Mouse (Mus musculus): ENCODE results near the gene Rbm45.

Rbm45 gene

DNA sequence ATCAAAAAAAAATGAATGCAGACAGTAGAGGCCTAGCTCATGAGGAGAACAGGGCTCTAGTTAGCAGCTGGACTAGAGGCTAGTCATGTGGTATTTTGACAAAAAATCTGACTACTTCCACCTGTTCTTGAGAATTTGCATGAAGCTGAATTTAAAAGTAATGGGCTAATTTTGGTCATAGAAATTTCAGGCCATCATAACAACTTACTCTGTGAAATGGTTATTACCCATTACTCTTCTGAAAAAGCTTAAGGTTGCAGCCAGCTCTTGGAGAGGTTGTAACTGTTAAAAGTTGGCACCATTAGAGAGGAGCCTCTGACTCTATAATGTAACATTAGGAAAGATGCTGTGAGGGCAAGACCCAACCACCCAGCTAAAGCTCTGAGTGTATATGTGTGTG lies 16.7 kb downstream of the Rbm45 start:
- DNase-seq (ENCODE audit: low spot score) = no peak

DNA sequence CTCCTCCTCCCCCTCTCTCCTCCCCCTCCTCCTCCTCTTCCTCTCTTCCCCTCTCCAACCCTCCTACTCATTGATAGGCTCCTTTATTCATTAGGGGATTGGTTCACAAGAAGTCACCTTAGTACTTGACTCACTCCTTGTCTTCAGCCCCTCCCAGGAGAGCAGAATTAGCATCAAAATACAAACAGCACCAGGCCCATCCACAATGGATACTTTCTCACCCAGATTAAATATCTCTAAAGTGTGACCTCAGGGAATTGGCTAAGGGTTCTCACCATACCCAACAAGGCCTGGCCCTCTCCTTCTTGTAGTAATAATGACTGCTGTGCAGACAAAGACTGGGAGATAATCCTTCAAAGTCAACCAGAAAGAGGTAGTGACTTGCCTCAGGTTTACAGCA lies 30.4 kb downstream of the Rbm45 start:
- no peak for DNase-seq (ENCODE audit: low spot score)

DNA sequence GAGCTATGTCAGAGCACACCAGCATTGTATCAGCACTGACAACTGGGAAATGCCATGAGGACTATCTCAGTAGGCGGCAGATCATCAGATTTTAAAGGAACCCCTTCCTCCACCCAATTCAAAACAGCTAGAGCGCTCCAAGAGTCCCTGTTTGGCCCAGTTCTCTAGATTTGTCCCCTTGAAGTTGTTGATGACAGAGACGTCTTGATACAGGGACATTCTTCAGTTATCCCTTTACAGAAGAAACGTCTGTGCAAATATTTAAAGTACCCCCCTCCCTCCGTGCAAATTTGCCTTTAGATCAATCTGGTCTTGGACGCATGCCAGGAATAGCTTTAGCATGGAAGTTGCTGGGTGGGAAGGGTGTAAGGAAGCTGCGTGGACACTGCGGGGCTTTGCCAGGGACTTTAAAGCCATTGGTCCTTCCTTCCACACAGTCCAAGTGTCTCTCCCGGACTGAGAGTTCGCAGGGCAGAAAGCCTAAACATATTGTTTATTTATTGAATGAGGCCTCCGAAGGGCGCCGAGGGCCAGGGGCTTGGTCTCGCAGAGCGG lies 35.9 kb downstream of the Rbm45 start:
- DNase-seq (ENCODE audit: low spot score) = peak; percentile 22

DNA sequence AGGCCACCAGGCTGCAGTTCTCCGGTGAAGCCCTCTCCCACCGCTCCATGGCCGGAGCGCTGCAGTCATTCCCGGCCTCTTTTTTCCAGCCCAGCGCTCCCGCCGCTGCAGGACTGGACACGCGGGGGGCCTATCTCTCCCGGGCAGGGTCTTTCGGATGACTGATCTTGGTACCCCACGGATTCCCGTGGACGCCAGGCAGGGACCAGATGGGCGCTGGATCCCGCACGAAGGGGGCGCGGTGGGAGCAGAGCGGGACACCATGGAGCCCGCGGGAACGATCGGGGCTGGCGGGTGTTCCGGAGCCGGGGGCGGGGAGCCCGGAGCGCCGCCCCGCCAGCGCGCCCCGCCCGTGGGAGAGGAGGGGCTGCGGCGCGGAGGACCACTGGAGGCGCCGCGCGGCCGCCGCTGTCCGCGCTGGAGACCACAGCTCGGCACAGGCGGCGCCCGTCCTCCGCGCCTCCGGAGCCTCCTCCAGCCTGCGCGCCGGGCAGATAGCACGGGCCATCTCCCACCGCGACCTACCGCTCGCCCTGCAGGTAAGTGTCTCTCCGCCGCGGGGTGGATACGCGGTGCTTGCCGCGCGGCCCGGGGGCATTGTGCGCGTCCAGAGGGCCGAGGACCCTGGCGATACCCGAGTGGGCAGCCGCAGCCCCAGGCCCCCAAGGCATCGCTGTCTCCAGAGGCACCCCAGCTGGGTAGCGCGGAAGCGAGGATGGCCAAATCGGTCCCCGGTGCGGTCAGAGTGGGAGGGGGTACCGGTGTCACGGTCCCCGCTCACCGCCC lies 36.6 kb downstream of the Rbm45 start, which contains the start of gene Osbpl6:
Osbpl6 (plus strand) TSS at position 358 of the 786 bp plus-strand sequence.
- peak; percentile 61 for DNase-seq (ENCODE audit: low spot score)

- peak; percentile 57 for DNase-seq (ENCODE audit: low spot score)
These were observed 37.2 kb downstream of the Rbm45 start for GRCm38 (mm10) chr2:76406937-76407441.

DNA sequence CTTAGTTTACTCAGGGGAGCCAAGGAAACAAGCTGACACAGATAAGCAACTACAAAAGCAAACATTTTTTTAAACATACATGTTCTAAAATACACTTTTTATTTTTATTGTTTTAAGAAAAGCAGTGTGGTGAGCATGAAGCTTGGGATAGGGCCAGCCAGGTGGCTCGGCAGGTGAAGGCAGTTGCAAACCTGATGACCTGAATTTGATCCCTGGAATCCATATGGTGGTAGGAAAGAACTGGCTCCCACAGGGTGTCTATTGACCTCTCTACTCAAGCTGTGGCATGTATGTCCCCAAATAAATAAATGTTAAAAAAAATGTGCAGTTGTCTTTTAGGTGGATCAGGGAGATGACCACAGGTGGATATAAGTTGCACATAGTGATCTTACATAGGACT lies 39.7 kb downstream of the Rbm45 start:
- DNase-seq (ENCODE audit: low spot score) = no peak

GRCm38 (mm10) chr2:76409986-76410385 lies 40.2 kb downstream of the Rbm45 start:
- no peak for DNase-seq (ENCODE audit: low spot score)

DNA sequence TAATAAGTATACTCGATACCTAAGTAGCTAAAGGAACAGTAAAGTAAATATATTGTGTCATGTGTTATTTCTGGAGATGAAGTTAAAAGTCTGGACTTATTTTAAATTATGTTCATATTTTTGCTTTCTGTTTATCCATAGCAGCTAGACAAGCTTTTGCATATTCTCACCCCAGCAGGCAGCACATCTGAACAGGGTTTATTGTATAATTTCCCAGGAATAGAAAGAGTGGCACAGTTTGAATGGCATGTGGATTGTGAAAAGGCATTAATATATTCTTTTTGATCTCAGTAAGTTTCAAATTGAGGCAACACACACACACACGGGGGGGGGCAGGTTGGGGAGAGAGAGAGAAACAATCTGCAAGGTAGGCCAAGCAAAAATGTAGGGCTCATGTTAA lies 43.1 kb downstream of the Rbm45 start:
- DNase-seq (ENCODE audit: low spot score) = no peak

DNA sequence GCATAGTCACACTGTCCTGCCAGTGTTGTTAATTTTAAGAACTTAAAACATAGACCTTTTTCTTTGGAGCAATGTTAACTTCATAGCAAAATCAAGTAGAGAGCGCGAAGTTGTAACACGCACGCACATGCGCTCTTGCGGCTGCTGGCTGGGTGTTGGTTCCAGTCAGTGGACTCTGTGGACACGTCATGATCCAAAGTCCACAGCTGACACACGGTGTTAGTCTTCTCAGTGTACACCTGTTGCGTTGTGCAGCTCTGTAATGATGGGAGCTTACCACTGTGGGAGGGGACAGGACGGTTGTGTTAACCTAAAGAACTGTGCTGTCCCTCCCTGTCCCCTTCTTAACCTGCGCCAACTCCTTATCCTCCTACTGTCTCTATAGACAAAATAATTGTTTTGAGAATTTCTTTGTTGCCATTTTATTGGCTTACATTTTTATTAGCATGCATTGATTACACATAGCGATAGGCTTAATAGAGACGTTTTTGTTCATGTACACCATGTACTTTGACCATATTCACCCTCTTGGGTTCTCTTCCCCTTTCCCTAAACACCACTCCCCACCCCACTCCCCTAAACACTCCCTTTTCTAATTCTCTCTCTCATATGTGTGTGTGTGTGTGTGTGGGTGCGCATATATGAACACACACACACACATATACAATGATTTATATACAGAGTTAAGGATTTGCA lies 47.8 kb downstream of the Rbm45 start:
- no peak for DNase-seq (ENCODE audit: low spot score)

DNA sequence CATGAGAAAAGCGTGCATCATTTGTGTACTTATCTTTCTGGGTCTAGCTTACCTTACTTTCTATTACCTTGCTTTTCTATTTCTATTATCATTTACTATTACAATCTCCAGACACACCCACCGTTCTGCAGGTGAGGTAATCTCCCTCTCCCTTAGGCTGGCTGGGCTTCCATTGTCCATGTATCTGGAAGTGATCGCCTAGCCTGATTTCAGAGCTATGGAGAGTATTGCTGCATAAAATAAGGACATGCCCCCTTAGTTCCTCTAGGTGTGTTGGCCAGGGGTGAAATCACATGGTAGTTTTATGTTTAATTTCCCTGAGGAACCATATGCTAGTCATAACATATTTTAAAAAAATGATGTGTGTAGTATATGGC lies 48.3 kb downstream of the Rbm45 start:
- no peak for DNase-seq (ENCODE audit: low spot score)

DNA sequence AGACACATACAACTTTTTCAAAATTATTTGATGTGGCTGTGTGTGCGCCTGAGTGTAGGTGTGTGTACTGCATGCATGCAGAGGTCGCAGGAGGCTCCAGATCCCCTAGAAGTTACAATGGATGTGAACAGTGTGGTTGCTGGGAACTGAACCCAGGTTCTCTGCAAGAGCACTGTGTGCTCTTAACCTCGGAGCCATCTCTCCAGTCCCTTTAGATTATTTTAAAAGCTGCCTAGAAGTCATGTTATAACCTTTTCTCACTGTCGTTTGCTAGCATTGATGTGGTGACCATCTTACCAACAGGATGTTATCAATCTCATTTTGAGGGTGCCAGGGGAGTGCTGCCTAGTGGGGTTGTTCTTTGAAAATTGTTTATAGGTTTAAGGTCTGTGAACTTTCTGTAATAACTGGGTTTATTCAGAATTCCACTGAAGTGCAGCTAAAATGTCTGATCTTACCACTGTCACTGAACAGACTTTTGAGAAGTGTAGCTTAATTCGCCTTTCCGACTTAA lies 51.7 kb downstream of the Rbm45 start:
- no peak for DNase-seq (ENCODE audit: low spot score)

DNA sequence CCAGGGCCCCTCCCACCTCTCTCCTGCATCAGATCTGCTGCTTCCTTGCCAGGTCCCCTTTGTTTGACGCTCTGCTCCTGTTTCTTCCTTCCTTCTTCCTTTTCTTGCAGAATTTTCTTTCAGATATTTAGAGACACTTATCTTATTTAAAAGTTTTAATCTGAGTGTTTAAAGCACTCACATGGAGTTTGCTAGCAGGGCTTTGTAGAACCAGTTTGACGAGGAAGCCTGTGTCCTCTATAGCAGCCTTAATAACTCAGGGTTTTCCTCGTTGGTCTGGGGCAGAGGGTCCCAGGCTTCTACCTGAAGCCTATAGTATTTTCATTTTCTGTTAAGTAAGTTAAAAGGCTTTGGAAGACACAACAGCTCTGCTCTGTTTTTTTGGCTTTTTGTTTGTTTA lies 57.0 kb downstream of the Rbm45 start:
- no peak for DNase-seq (ENCODE audit: low spot score)

- DNase-seq (ENCODE audit: low spot score) = no peak
These were observed 59.5 kb downstream of the Rbm45 start for GRCm38 (mm10) chr2:76429318-76429717.

- no peak for DNase-seq (ENCODE audit: low spot score)
These were observed 60.1 kb downstream of the Rbm45 start for GRCm38 (mm10) chr2:76429855-76430254.

GRCm38 (mm10) chr2:76430539-76430938 lies 60.8 kb downstream of the Rbm45 start:
- DNase-seq (ENCODE audit: low spot score) = no peak

All from layer of hippocampus, adult 11-12 months (tissue).